Mouse (Mus musculus) lung, postnatal 25 days (tissue): Measurements from ENCODE around the gene Mettl9.
"Not testable (repeated sequence)": the region's sequence is repeated elsewhere in the genome, so short reads cannot be mapped to it uniquely, and the experiment has no call there.

ENCODE experiments used
- DNase-seq: peaks from one replicate; pipeline ENCODE4 v3.0.0; 2022; ENCODE audit warnings: low spot score

Gene Mettl9

GRCm38 (mm10) chr7:121033856-121034652, at the start of gene Mettl9:
Gene Mettl9 (plus strand): TSS chr7:121034445.
- peak; percentile 93 for DNase-seq

DNA sequence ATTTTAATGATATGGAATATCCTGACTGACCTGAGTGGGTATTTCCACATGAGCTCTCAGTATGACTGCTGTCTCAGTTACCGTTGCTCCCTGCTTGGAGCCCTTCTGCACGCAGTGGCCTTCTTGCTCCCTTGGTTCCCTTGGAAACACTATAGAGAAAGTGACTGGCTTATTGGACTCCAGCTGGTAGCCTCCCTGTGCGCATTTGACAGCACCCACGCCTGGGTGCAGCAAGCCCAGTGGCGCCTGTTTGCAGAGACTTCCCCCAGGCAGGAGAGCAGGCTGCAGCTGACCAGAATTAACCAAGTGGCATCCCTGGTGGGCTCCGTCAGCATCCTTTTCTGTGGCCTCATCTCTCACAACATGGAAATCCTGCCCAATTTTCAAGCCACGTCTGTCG, 43.1 kb upstream of the Mettl9 start:
- DNase-seq, result no peak

- DNase-seq, result no peak
These were observed 35.2 kb upstream of the Mettl9 start for GRCm38 (mm10) chr7:120999021-120999530.

DNA sequence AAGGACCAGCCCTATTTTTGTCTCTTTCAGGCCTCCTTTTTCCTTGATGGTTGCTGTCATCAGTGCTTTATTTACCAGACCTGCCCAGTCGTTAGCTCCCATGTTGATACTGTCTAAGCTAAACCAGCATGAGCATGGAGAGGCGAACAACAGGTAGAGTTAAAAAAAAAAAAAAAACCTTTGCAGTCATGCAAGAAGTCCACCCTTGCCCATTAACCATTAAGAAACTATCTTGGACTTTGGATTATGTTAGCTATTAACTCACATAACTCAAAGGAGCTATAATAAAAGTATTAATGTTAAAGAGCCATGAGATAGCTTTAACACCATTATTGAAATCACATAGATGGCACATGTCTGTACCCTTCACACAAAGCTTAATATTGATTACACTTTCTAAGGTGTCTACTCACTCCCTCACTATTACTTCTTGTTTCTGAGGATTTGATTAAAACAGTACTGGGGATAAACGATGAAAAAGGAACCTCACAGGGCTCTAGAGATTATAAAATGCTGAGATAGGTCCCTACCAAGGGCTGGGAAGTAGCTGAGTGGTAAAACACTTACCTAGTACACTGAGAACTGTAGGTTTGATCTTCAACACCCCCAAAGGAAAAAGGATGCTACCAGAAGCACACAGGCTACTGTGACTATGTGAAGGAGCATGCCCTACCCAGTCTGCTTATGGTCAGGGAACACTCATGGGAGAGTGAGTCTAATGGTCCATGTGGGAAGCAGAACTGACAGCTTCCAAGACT, 34.0 kb upstream of the Mettl9 start:
- DNase-seq, result no peak

- no peak for DNase-seq
These were observed 32.4 kb upstream of the Mettl9 start for GRCm38 (mm10) chr7:121001879-121002278.

DNA sequence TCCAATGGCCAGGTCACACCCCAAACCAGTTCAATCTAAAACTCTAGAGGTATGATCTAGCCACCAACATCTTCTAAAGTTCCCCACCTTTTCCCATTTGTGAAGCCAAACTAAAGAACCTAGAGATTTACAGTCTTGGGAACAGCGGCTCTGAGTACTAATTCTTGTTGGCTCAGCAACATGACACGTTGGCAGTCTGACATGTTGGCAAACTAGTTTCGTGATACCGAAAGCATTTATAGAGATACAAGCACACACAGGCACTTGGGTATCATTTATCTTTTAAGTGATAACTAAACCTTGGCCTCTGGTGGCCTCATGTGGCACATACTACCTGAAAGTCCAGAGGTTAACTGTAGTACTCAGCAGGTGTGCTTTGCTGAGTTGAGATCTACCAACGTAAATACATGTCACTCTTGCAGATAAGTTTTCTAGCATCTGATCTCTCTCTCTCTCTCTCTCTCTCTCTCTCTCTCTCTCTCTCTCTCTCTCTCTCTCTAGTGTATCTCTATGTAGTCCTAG, 31.8 kb upstream of the Mettl9 start:
- no peak for DNase-seq

DNA sequence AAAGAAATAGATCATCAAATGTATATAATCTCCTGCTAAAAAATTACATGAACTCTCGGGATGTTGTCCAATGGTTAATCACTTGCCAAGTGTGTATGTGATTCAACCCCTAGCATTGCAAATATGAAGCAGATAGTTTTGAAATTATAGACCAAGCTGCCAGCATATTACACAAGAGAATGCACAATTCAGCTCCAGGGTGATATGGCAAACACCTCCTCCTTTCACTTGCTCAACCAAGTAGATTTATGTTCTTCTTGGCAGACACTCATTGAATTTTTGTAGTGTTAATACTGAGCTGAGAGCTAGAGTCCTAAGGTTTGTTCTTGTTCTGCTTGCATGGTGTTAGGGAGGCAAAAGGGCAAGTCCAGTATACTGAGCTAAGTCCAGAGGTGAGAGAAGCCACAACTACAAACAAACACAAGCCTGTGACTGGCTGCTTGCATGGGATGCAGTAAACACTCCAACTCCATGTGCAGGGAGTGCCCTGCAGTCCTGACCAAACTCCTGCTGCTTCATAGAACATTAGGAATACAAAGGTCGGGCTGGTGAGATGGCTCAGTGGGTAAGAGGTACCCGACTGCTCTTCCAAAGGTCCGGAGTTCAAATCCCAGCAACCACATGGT, 30.3 kb upstream of the Mettl9 start:
- no peak for DNase-seq

DNA sequence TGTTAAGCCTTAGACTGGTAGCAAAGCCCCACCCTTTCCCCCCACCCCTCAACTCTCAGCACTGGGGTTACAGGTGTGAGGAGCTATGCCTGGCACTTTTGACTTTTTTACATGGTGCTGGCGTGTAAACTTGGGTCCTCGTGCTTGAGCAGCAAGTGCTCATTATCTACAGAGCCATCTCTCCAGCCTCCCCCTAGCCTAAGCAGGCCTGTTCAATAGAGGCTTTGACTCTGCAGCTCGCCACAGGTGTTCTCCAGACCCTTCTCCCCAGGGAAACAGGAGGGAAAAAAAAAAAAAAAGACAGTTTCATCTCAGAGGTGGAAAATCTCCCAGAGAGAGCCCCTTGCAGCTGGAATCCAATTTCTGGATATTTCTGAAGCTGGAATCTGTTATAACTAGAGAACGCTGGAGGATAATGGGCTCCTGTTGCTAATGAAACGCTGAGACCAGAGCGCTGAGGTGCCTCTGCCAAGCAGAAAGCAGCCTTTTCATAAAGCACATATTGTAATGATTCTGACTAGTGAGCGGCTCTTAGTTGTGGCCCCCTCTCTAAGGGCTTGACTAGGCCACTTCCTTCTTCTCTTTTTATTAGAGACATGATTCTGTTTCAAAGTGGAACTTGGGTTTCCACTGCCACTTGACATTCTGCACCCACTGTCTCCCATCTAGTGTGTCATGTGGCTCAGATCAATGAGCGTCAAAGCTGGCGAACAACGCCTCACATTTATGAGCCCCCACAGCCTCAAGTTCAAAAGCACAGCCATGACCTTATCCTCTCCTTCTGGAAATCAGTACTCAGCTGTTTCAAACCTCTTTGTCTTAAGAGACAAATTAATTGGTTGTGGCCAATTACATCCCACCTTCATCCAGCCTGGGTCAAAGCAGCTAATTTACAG, 22.2 kb upstream of the Mettl9 start:
- DNase-seq, result no peak

DNA sequence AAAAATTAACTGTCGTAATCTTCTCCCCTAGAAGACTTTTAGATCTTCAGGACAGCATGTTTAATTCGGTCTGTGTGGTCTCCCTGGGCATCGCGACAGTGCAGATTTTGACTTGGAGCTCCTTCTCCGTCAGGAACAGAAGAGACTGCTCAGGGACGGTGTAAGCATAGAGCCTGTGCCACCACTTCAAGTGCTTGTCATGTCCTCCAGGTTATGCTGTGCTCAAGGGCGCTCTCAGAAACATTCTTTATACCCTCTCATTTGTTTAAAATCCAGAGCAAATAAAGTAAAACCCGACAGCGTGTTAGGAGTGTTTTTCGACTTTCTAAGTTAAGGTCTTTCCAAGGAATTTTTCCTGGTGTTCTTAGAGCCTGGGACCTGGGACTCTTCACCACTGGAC, 19.8 kb upstream of the Mettl9 start:
- no peak for DNase-seq

GRCm38 (mm10) chr7:121018778-121019177, 15.5 kb upstream of the Mettl9 start:
- no peak for DNase-seq

DNA sequence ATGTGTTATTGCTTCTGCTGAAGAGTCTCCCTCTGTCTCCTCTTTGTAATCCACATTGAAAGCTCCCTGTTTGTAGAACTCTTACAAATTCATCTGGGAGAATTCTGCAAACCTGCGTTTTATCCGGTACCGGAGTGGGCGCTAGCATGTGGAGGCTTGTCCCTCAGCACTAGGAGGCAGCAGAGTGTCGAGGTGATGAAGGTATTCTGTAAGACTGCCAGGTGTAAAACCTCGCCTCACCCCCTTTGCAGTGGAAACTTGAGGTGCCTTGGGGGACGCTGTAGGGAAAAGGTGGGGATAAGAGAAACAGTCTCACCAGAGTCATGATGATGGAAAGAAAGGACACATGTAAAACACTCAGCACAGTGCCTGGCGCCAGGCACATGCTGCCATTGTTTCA, 14.0 kb upstream of the Mettl9 start:
- DNase-seq, result peak; percentile 13

DNA sequence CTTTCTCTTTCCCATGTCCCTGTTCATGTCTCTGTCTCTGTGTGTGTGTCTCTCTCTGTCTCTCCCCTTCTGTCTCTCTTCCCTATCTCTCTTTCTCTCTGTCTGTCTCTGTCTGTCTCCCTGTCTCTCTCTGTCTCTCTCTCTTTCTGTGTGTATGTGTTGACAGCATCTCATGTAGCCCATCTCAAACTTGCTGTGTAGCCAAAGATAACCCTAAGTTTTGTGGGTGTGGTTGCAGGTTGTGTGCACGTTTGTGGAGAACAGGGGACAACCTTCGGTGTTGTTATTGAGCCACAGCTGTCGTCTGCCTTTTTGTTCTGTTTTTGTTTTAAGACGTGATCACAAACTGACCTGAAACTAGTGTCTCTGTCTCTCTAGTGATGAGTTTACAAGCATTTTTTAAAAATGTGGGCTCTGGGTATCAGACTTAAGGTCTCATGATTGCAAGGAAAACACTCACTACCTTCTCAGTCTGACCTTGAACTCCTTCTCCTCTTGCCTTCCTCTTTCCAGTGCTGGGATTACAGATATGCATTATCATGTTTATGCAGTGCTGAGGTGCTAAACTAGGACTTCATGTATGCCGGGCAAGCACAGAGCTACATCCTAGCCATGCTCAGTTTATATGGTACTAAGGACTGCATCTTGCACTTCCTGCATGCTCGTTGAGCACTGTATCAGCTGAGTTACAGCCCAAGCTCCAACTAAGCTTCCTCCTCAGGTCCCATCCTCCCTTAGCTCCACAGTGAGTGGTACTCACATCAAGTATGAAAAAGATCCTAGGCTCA, 8.8 kb upstream of the Mettl9 start:
- no peak for DNase-seq

DNA sequence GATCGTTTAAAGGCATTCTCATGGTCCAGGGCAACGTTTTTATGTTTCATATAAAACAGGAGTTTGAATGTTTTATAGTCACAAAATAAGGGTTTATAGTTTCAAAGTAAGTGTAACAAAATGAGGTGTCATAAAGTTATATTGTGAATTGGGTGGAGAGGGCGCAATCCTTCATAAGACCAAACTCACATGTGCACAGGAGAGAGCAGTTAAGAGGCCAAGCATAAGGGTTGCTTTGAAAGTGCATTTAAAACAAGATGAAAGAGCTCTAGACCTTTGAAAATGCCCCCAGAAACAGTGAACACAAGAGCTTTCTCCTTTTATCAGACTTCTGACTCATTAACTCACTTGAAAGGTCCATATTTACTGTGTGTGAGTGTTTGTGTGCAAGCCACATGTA, 7.9 kb upstream of the Mettl9 start:
- DNase-seq, result no peak

GRCm38 (mm10) chr7:121029947-121030346, 4.3 kb upstream of the Mettl9 start:
- DNase-seq, result not testable (repeated sequence)

- peak; percentile 11 for DNase-seq
These were observed 476 bp downstream of the Mettl9 start for GRCm38 (mm10) chr7:121034701-121035141.

DNA sequence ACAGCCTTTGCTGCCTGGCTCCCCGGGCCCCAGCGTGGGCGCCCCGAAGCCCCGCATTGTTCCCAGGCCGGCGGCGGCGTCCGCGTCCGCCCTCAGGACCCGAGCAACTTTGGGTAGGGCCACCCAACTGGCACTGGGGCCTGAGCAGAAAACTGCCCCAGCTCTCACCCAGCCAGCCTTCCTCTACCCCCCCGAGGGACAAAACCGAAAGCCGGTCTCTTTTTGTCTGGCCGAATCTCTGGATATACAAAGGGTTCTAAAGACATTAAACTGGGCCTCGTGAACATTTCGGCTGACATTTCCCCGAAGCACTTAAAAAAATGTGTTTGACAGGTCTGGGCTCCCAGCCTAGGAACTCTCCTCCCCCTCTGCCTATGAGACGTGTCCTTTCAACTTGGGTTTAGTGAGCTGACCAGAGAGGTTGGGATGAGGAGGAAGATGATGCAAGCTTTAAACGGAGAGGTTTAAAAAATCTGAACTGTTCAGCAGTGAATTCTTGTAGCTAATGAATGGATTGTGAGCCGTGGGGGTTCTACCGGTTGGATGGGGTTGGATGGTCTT, 996 bp downstream of the Mettl9 start:
- peak; percentile 24 for DNase-seq

- DNase-seq, result no peak
These were observed 6.3 kb downstream of the Mettl9 start for GRCm38 (mm10) chr7:121040595-121040994.

DNA sequence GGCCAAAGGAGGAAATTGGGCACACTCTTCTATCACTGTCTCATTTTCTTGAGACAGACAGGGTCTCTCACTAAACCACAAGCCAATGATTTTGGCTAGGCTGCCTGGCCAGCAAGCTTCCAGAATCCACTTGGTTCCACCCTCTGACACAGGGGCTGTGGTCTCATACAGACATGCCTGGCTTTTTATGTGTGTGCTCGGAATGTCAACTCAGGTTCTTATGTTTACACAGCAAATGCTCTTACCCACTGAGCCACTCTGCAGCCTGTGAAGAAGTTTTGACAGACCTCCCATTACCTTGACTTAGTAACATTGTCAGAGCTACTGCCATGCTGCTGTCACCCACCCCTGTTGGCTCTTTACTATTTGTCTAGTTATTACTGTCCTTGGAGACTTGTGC, 7.7 kb downstream of the Mettl9 start:
- DNase-seq, result no peak

DNA sequence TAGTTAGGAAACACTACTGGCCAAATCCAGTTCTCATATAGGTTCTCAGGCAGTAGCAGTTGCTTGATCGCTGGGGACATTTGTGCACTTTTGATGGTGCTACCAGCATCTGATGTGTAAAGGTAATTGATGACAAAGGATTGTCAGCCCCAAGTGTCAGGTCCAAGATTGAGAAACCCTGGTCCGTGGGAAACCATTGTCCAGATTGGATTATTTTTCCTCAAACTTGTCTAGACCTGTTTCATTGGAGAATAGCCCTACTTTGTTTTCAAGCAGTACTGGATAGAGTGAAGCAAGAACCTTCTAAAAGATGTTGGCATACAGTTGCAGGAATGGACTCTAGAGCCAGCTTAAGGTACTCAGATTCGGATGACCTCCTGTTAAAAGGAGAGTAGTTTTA, 8.8 kb downstream of the Mettl9 start:
- no peak for DNase-seq

DNA sequence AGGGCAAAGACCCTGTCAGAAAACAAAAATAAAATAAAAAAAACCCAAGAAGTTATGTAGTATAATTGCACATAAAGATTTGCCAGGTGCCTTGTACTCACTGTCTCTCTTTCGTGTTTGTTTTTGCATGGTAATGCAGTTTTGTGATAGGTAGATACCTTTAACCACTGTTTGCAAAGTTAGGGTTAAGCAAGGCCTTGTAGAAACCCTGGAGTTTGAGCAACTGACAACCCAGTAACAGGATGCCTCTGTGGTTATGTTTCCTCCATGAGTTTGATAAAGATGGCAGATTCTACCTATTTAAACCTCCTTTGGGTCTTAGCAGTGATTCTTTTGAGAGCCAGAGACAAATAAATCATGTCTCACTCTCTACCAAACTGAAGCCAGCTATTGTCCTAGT, 9.3 kb downstream of the Mettl9 start:
- no peak for DNase-seq
